Mouse (Mus musculus): ENCODE measurements around the gene Pef1. TPM values are rescaled to one million over a fixed set of nuclear protein-coding genes. Genes with fewer than 3 reads are reported as not detected.

Gene Pef1
- polyA plus RNA-seq (2014; fragmentation: Nextera tagmentation; extraction: Ambion mirVana) = 67.0 and 68.0 TPM in 2 replicates

DNA sequence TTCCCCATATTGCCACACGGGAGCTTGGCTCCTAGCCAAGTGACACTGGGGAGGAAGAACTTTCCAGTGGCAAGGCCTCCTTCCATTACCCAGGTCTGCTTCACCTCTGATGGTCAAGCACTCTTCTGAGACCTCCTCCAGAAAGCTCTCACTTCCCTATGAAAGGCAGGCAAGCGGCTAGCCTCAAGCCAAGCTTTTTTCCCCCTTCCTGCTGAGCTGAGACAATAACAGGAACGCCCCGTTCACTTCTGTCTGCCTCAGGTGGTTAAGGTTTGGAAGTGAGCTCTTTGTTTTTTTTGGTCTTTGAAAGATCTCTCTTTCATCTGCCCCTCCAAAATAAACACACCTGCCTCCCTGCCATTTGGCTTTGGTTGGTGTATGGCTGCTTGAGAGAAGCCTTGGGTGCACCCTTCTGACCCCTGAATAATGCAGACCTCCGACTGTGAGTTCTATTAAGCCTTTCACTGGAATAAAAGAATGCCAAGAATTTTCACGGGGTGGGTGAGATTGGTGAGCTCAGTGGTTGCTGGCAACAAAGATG, at the start of gene Pef1:
Pef1 (plus strand) TSS at position 448 of the 541 bp plus-strand sequence.
- H3K4me1 ChIP-seq (ENCODE audit: control insufficient read depth in 2 of 2, insufficient read depth in 2 of 2, low read length in 2 of 2) = peaks cover 5 to 9% of the 10 kb centered on the region in 2 experiments; a peak in 2 of 4 replicates
- 0 out of 2 replicates have a peak, but pooled peaks cover 3% of the 10 kb centered on the region for H3K9me3 ChIP-seq (ENCODE audit: control insufficient read depth, low read length)
- H3K36me3 ChIP-seq (ENCODE audit: control insufficient read depth, insufficient read depth, low read length) = no peaks in the 10 kb centered on the region
- H3K27ac ChIP-seq (replicated peaks in 1 of 2; ENCODE audit: control insufficient read depth in 1 of 2, insufficient read depth in 1 of 2, low read depth in 2 of 2, low read length in 2 of 2) = no peak within 1 kb of the TSS
- no peak within 1 kb of the TSS for H3K4me3 ChIP-seq (ENCODE audit: control insufficient read depth in 1 of 2, insufficient read depth in 1 of 2, low read depth in 1 of 2, low read length in 2 of 2)
- no peaks in the 10 kb centered on the region; the same call in 1 of the 2 replicates for H3K27me3 ChIP-seq (ENCODE audit: control insufficient read depth, insufficient read depth, low read length)
- no peak within 1 kb of the TSS for H3K4me2 ChIP-seq (ENCODE audit: low read length)
- H3K9ac ChIP-seq (ENCODE audit: low read length) = no peak within 1 kb of the TSS
- 15% methylated on average over 6 of the region's 6 CpGs for whole genome bisulfite sequencing
- ATAC-seq (ENCODE audit: insufficient number of reproducible peaks, insufficient read depth, low FRiP score, low read depth) = no peak

DNA sequence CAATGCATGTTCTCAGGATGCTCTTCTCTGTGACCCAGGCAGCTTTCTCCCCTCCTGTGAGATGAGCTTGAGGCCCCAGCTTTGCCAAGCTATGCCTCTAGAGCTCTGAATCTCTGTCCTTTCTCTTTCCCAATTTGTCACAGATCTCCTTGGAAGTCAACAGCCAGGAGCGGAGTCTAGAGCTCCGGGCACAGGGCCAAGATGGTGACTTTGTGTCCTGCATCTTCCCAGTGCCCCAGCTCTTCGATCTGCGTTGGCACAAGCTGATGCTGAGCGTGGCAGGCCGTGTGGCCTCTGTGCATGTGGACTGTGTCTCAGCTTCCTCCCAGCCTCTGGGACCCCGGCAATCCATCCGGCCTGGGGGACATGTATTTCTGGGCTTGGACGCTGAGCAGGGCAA, 49.2 kb upstream of the Pef1 start:
- H3K4me1 ChIP-seq (ENCODE audit: control insufficient read depth in 2 of 2, insufficient read depth in 2 of 2, low read length in 2 of 2) = peaks cover 18 to 25% of the 10 kb centered on the region in 2 experiments
- ATAC-seq (ENCODE audit: insufficient number of reproducible peaks, insufficient read depth, low FRiP score, low read depth) = no peak
- 75% methylated on average over 9 of the region's 9 CpGs for WGBS

GRCm38 (mm10) chr4:130054727-130055126, 47.6 kb upstream of the Pef1 start:
- Histone ChIP-seq H3K4me3 (ENCODE audit: control insufficient read depth in 1 of 2, insufficient read depth in 1 of 2, low read depth in 1 of 2, low read length in 2 of 2) (no peak overlapping the region), H3K9ac (ENCODE audit: low read length) (no peak overlapping the region), H3K36me3 (ENCODE audit: control insufficient read depth, insufficient read depth, low read length) (0 out of 2 replicates have a peak, but pooled peaks cover 6% of the 10 kb centered on the region), H3K4me1 (ENCODE audit: control insufficient read depth in 2 of 2, insufficient read depth in 2 of 2, low read length in 2 of 2) (peaks cover 14 to 20% of the 10 kb centered on the region in 2 experiments), H3K9me3 (ENCODE audit: control insufficient read depth, low read length) (no peaks in the 10 kb centered on the region), H3K4me2 (ENCODE audit: low read length) (no peak overlapping the region), H3K27ac (replicated peaks in 1 of 2; ENCODE audit: control insufficient read depth in 1 of 2, insufficient read depth in 1 of 2, low read depth in 2 of 2, low read length in 2 of 2) (no peak overlapping the region), H3K27me3 (ENCODE audit: control insufficient read depth, insufficient read depth, low read length) (no peaks in the 10 kb centered on the region; the same call in none of the 2 replicates)
- WGBS = 43% methylated on average over 1 of the region's 1 CpGs
- no peak for ATAC-seq (ENCODE audit: insufficient number of reproducible peaks, insufficient read depth, low FRiP score, low read depth)

More for the DNA sequence above, 49.2 kb upstream of the Pef1 start:
- Histone ChIP-seq H3K4me3 (ENCODE audit: control insufficient read depth in 1 of 2, insufficient read depth in 1 of 2, low read depth in 1 of 2, low read length in 2 of 2) (no peak overlapping the region), H3K27me3 (ENCODE audit: control insufficient read depth, insufficient read depth, low read length) (no peaks in the 10 kb centered on the region; the same call in none of the 2 replicates), H3K36me3 (ENCODE audit: control insufficient read depth, insufficient read depth, low read length) (no peaks in the 10 kb centered on the region), H3K4me2 (ENCODE audit: low read length) (no peak overlapping the region), H3K9me3 (ENCODE audit: control insufficient read depth, low read length) (no peaks in the 10 kb centered on the region), H3K27ac (replicated peaks in 1 of 2; ENCODE audit: control insufficient read depth in 1 of 2, insufficient read depth in 1 of 2, low read depth in 2 of 2, low read length in 2 of 2) (no peak overlapping the region), H3K9ac (ENCODE audit: low read length) (no peak overlapping the region)

DNA sequence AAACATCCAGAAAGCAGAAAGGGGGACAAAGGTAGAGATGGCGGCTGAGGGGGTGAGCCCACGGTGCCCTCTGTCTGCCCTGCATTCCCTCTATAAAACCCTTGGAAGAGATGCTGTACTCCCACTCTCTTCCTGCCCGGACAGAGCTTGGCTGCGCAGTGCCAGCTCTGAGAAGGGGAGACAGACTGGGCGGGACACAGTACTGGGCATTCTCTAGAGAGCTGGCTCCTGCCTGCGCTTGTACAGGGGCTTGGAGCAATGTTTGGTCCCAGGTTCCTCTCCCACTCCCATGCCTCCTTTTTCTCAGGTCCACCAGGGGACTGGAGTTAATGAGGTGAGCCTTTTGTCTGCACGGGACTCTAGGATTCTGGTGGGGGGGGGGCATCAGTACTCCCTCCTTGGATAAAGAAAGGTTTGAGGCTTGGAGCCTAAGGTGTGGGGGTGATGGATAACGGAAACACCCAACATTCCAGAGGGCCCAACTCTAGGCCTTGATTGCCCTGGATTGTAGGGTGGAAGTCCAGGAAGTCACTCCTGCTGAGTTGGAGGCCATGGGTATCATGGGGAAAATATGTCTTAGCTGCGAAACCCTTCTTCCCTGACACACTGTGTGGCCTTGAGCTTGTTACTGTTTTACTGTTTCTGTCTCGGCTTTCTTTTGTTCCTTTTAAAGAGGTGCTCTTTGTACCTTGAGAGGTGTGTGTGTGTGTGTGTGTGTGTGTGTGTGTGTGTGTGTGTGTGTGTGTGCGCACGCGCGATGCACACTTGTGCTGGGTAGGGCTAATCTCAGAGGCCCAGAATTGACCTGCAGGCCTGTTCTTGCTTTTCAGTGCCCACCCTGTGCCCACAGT, 47.0 kb upstream of the Pef1 start:
- Histone ChIP-seq H3K4me1 (ENCODE audit: control insufficient read depth in 2 of 2, insufficient read depth in 2 of 2, low read length in 2 of 2) (peaks cover 7 to 14% of the 10 kb centered on the region in 2 experiments), H3K27ac (replicated peaks in 1 of 2; ENCODE audit: control insufficient read depth in 1 of 2, insufficient read depth in 1 of 2, low read depth in 2 of 2, low read length in 2 of 2) (no peak overlapping the region), H3K4me2 (ENCODE audit: low read length) (no peak overlapping the region), H3K36me3 (ENCODE audit: control insufficient read depth, insufficient read depth, low read length) (0 out of 2 replicates have a peak, but pooled peaks cover 6% of the 10 kb centered on the region), H3K27me3 (ENCODE audit: control insufficient read depth, insufficient read depth, low read length) (no peaks in the 10 kb centered on the region; the same call in none of the 2 replicates), H3K9me3 (ENCODE audit: control insufficient read depth, low read length) (no peaks in the 10 kb centered on the region), H3K9ac (ENCODE audit: low read length) (no peak overlapping the region), H3K4me3 (ENCODE audit: control insufficient read depth in 1 of 2, insufficient read depth in 1 of 2, low read depth in 1 of 2, low read length in 2 of 2) (no peak overlapping the region)
- WGBS = 80% methylated on average over 14 of the region's 14 CpGs
- no peak for ATAC-seq (ENCODE audit: insufficient number of reproducible peaks, insufficient read depth, low FRiP score, low read depth)

- ATAC-seq (ENCODE audit: insufficient number of reproducible peaks, insufficient read depth, low FRiP score, low read depth) = no peak
- WGBS = 69% methylated on average over 3 of the region's 3 CpGs
- H3K4me2 ChIP-seq (ENCODE audit: low read length) = no peak overlapping the region
- H3K4me3 ChIP-seq (ENCODE audit: control insufficient read depth in 1 of 2, insufficient read depth in 1 of 2, low read depth in 1 of 2, low read length in 2 of 2) = no peak overlapping the region
- no peaks in the 10 kb centered on the region; the same call in none of the 2 replicates for H3K27me3 ChIP-seq (ENCODE audit: control insufficient read depth, insufficient read depth, low read length)
- H3K27ac ChIP-seq (replicated peaks in 1 of 2; ENCODE audit: control insufficient read depth in 1 of 2, insufficient read depth in 1 of 2, low read depth in 2 of 2, low read length in 2 of 2) = no peak overlapping the region
- 0 out of 2 replicates have a peak, but pooled peaks cover 6% of the 10 kb centered on the region for H3K36me3 ChIP-seq (ENCODE audit: control insufficient read depth, insufficient read depth, low read length)
- H3K4me1 ChIP-seq (ENCODE audit: control insufficient read depth in 2 of 2, insufficient read depth in 2 of 2, low read length in 2 of 2) = peaks cover 1 to 8% of the 10 kb centered on the region in 2 experiments
- H3K9me3 ChIP-seq (ENCODE audit: control insufficient read depth, low read length) = no peaks in the 10 kb centered on the region
- H3K9ac ChIP-seq (ENCODE audit: low read length) = no peak overlapping the region
Observed at GRCm38 (mm10) chr4:130056011-130056322, 46.4 kb upstream of the Pef1 start.

- no peak overlapping the region for H3K4me3 ChIP-seq (ENCODE audit: control insufficient read depth in 1 of 2, insufficient read depth in 1 of 2, low read depth in 1 of 2, low read length in 2 of 2)
- H3K9ac ChIP-seq (ENCODE audit: low read length) = no peak overlapping the region
- 73% methylated on average over 3 of the region's 3 CpGs for WGBS
- no peak overlapping the region for H3K27ac ChIP-seq (replicated peaks in 1 of 2; ENCODE audit: control insufficient read depth in 1 of 2, insufficient read depth in 1 of 2, low read depth in 2 of 2, low read length in 2 of 2)
- no peak overlapping the region for H3K4me2 ChIP-seq (ENCODE audit: low read length)
- H3K9me3 ChIP-seq (ENCODE audit: control insufficient read depth, low read length) = no peaks in the 10 kb centered on the region
- no peak for ATAC-seq (ENCODE audit: insufficient number of reproducible peaks, insufficient read depth, low FRiP score, low read depth)
- no peaks in the 10 kb centered on the region; the same call in none of the 2 replicates for H3K27me3 ChIP-seq (ENCODE audit: control insufficient read depth, insufficient read depth, low read length)
- peaks cover 0 to 5% of the 10 kb centered on the region in 2 experiments; a peak in 2 of 4 replicates for H3K4me1 ChIP-seq (ENCODE audit: control insufficient read depth in 2 of 2, insufficient read depth in 2 of 2, low read length in 2 of 2)
- 0 out of 2 replicates have a peak, but pooled peaks cover 6% of the 10 kb centered on the region for H3K36me3 ChIP-seq (ENCODE audit: control insufficient read depth, insufficient read depth, low read length)
Observed at GRCm38 (mm10) chr4:130056471-130056870, 45.9 kb upstream of the Pef1 start.

GRCm38 (mm10) chr4:130060937-130061336, 41.4 kb upstream of the Pef1 start:
- Histone ChIP-seq H3K4me3 (ENCODE audit: control insufficient read depth in 1 of 2, insufficient read depth in 1 of 2, low read depth in 1 of 2, low read length in 2 of 2) (no peak overlapping the region), H3K9me3 (ENCODE audit: control insufficient read depth, low read length) (no peaks in the 10 kb centered on the region), H3K9ac (ENCODE audit: low read length) (no peak overlapping the region), H3K4me1 (ENCODE audit: control insufficient read depth in 2 of 2, insufficient read depth in 2 of 2, low read length in 2 of 2) (no peaks in the 10 kb centered on the region), H3K27ac (replicated peaks in 1 of 2; ENCODE audit: control insufficient read depth in 1 of 2, insufficient read depth in 1 of 2, low read depth in 2 of 2, low read length in 2 of 2) (no peak overlapping the region), H3K36me3 (ENCODE audit: control insufficient read depth, insufficient read depth, low read length) (peaks cover 6% of the 10 kb centered on the region; the same call in 1 of the 2 replicates), H3K4me2 (ENCODE audit: low read length) (no peak overlapping the region), H3K27me3 (ENCODE audit: control insufficient read depth, insufficient read depth, low read length) (0 out of 2 replicates have a peak, but pooled peaks cover 4% of the 10 kb centered on the region)
- ATAC-seq (ENCODE audit: insufficient number of reproducible peaks, insufficient read depth, low FRiP score, low read depth) = no peak
